Mouse (Mus musculus) frontal cortex, postnatal 36 days (tissue): ENCODE results near the gene Scn1b.

Source experiments
- DNase-seq, 2 experiments: peaks; one replicate each; pipeline ENCODE4 v3.0.0; 2022; ENCODE audit warnings: low spot score in 2 of 2

Gene Scn1b

GRCm38 (mm10) chr7:31126851-31127724, at the start of gene Scn1b:
TSS of gene Scn1b (minus strand) at chr7:31127003.
- DNase-seq: peak in 1 of 2 experiments; percentile 66

GRCm38 (mm10) chr7:31175096-31175495, 48.3 kb upstream of the Scn1b start:
- DNase-seq: no peak

- no peak for DNase-seq
These were observed 47.7 kb upstream of the Scn1b start for GRCm38 (mm10) chr7:31174466-31174865.

DNA sequence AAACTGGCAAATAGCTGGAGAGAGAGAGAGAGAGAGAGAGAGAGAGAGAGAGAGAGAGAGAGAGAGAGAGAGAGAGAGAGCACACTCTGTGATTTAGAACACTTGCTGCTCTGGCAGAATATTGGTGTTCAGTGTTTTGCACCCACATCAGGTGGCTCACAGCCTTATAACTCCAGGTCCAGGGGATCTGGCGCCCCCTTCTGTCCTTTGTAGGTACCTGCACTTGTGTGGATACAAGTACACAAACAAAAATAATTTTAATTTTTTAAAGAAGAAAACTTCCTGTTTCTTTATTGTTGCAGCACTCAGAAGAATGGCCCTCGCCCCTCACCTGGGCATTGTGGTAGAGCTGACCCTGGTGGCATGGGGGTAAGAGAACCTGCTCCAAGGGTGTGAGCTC, 45.4 kb upstream of the Scn1b start:
- DNase-seq: peak in 1 of 2 experiments; percentile 18

- DNase-seq: no peak
These were observed 43.7 kb upstream of the Scn1b start for GRCm38 (mm10) chr7:31170520-31170919.

- DNase-seq: no peak
These were observed 41.6 kb upstream of the Scn1b start for GRCm38 (mm10) chr7:31168412-31168811.

DNA sequence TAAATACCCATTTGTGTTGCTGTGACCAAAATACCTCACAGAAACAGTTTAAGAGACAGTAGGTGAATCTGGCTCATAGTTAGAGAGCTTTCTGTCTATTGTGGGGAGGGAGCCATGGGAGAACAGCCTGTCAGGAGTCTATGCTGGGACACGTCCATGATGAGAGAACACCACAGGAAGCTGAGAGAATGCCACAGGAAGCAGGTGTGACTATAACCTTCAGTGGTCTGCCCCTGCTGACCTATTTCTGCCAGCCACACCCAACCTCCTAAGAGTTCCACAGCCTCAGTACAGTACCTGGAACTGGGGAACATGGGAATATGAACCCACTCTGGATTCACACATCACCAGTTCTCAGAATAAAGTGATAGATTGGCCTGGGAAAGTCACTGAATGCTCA, 37.9 kb upstream of the Scn1b start:
- DNase-seq: no peak

DNA sequence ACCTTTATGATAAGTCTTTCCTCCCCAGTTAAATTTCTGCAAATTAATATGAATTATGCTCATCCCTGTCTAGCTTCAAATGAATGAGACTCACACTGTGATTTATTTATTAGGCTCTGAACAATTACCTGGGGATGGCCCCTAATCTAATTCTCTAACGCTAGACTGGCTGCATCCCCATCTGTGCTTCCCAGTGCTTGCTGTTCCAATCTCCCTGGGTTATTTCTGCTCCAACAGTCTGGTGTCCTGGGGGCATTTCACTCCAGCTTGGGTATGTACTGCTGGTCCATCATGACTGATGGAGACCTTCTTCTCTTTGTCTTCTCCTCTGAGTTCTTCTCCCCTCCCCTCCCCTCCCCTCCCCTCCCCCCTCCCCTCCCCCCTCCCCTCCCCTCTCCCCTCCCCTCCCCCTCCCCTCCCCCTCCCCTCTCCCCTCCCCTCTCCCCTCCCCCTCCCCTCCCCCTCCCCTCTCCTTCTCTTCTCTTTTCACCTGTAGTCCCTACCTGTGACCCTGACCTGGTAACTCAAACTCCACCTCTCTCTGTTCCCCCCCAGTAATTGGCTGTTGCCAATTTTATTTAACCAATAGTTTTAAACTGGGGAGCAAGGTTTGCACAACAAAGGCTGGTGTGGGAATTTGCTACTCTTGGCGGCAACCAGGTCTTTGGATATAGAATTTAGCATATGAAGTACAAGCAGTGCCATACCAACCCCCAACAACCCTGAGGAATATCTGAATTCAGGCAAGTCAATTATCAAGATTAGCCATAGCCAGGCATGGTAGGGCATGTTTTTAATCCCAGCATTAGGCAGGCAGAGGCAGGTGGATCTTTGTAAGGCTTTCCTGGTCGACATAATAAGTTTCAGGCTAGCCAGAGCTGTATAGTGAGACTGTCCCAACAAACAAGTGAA, 37.1 kb upstream of the Scn1b start:
- DNase-seq: no peak

GRCm38 (mm10) chr7:31162324-31162723, 35.5 kb upstream of the Scn1b start:
- no peak for DNase-seq

DNA sequence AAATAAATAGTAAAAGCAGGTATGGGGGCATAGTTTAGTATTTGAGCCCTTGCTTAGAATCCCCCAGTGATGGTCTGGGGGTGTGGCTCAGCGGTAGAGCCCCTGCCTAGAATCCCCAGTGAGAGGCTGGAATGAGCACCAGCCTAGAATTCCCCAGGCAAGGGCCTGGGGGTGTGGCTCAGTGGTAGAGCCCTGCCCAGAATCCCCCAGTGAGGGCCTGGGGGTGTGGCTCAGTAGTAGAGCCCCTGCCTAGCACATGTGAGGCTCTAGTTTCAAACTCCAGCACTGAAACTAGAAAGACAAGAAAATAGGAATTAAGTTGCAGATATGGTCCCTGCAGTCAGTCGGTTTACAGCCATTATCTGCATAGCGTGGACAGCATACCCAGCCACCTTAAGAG, 35.0 kb upstream of the Scn1b start:
- no peak for DNase-seq

DNA sequence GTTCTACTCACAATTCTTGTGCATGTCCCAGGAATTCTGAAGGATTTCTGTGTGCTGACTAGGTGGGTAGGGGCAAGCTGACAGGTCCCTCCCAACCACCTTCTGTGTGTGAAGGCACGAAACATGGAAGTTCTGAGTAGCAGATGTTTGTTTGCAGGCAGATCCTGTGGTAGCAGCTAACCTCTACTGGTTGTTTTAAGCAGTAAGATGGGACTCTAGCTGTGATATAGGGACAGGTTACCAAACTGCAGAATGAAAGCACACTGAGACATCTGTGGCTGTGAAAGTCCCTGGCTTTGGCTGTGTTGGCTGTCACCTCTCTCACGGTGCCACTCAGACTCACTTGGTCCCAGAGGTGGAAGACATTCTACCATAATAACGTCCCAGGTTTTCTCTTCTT, 34.4 kb upstream of the Scn1b start:
- DNase-seq: no peak

GRCm38 (mm10) chr7:31160763-31161162, 34.0 kb upstream of the Scn1b start:
- no peak for DNase-seq

- no peak for DNase-seq
These were observed 29.5 kb upstream of the Scn1b start for GRCm38 (mm10) chr7:31156034-31156928.

- no peak for DNase-seq
These were observed 28.7 kb upstream of the Scn1b start, which contains the start of gene Gramd1a for GRCm38 (mm10) chr7:31155296-31156033. TSS of gene Gramd1a (minus strand) at chr7:31155896.

- DNase-seq: no peak
These were observed 26.9 kb upstream of the Scn1b start for GRCm38 (mm10) chr7:31153536-31154320.

- peak in 1 of 2 experiments; percentile 47 for DNase-seq
These were observed 24.8 kb upstream of the Scn1b start for GRCm38 (mm10) chr7:31151301-31152241.

GRCm38 (mm10) chr7:31150566-31151300, 23.9 kb upstream of the Scn1b start:
- peak; percentile 88 to 89 for DNase-seq
